Mouse (Mus musculus) CH12.LX (cell line): ENCODE results near the gene Dtnb. TPM values are rescaled to one million over a fixed set of nuclear protein-coding genes. Genes with fewer than 3 reads are reported as not detected.

Experiments
- DNase-seq: peaks from one replicate; pipeline ENCODE4 v3.0.0-alpha.2; 2013; ENCODE audit errors: extremely low read depth
- H3K27ac ChIP-seq: 2 replicates; pipeline ENCODE4 v1.5.1; 2012; ENCODE audit warnings: low read depth, mild to moderate bottlenecking, control low read depth, moderate library complexity; ENCODE audit not compliant: insufficient read depth
- H3K27me3 ChIP-seq: replicated peaks from 2 replicates; pipeline ENCODE3; 2012; ENCODE audit warnings: inconsistent platforms
- H3K36me3 ChIP-seq, 2 experiments: replicated peaks in 1 of 2; 2 replicates each; pipeline versions ENCODE3 to v1.6.1; 2012; ENCODE audit warnings: inconsistent platforms in 1 of 2, low read length in 1 of 2, mild to moderate bottlenecking in 1 of 2, mixed read lengths in 1 of 2, moderate library complexity in 1 of 2; ENCODE audit not compliant: control insufficient read depth in 1 of 2, insufficient read depth in 1 of 2
- H3K4me1 ChIP-seq, 2 experiments: 2 replicates each; pipeline ENCODE4 v1.6.1; 2012; ENCODE audit warnings: inconsistent platforms in 1 of 2, moderate library complexity in 1 of 2; ENCODE audit not compliant: insufficient read depth in 2 of 2, control insufficient read depth in 1 of 2
- H3K4me2 ChIP-seq: 2 replicates; pipeline ENCODE4 v1.6.1; 2012; ENCODE audit warnings: low read depth, mild to moderate bottlenecking, control low read depth; ENCODE audit not compliant: poor library complexity, insufficient read depth, severe bottlenecking
- H3K4me3 ChIP-seq, 3 experiments: fragments of 150-350 bp in 1 of 3; sonication (generic) in 1 of 3; replicated peaks in 1 of 3; 2 replicates each; pipeline versions ENCODE3 to v1.5.1; 2011 to 2012; ENCODE audit warnings: low read depth in 2 of 3, low read length in 2 of 3, mild to moderate bottlenecking in 2 of 3, moderate library complexity in 2 of 3, control low read depth in 1 of 3, improper control_type of control experiment in 1 of 3, inconsistent platforms in 1 of 3, mixed read lengths in 1 of 3; ENCODE audit not compliant: poor library complexity in 1 of 3
- H3K79me2 ChIP-seq: replicated peaks from 2 replicates; pipeline ENCODE4 v1.6.1; 2012; ENCODE audit warnings: mild to moderate bottlenecking, moderate library complexity; ENCODE audit not compliant: control insufficient read depth, poor library complexity, insufficient read depth, severe bottlenecking; ENCODE audit errors: extremely low read depth
- H3K9ac ChIP-seq: 2 replicates; pipeline ENCODE4 v1.6.1; 2012; ENCODE audit warnings: low read depth, mild to moderate bottlenecking, control low read depth, moderate library complexity; ENCODE audit not compliant: insufficient read depth
- H3K9me3 ChIP-seq: replicated peaks from 2 replicates; pipeline ENCODE3; 2012; ENCODE audit warnings: low read length, inconsistent platforms, mixed read lengths
- CHD2 ChIP-seq: IDR thresholded peaks from 2 replicates; pipeline ENCODE4 v1.6.1; 2011; ENCODE audit warnings: low read length, improper control_type of control experiment
- CTCF ChIP-seq, 2 experiments: IDR thresholded peaks in 1 of 2; conservative IDR thresholded peaks in 1 of 2; 2 replicates each; pipeline ENCODE4 v1.5.1; 2011 to 2012; ENCODE audit warnings: low read depth in 2 of 2, low read length in 2 of 2, improper control_type of control experiment in 1 of 2, inconsistent platforms in 1 of 2, mild to moderate bottlenecking in 1 of 2, moderate library complexity in 1 of 2
- EP300 ChIP-seq: IDR thresholded peaks from 2 replicates; pipeline ENCODE4 v1.6.1; 2011; ENCODE audit warnings: low read length, improper control_type of control experiment
- ETS1 ChIP-seq: conservative IDR thresholded peaks from 2 replicates; pipeline ENCODE4 v1.6.1; 2012; ENCODE audit warnings: low read depth, mild to moderate bottlenecking, inconsistent platforms, low read length, improper control_type of control experiment, moderate library complexity
- GABPA ChIP-seq: IDR thresholded peaks from 2 replicates; pipeline ENCODE4 v1.6.1; 2012; ENCODE audit warnings: low read depth, low read length, improper control_type of control experiment, inconsistent platforms; ENCODE audit not compliant: insufficient replicate concordance
- IRF4 ChIP-seq: IDR thresholded peaks from 2 replicates; pipeline ENCODE4 v1.6.1; 2014; ENCODE audit warnings: low read depth, mild to moderate bottlenecking, inconsistent platforms, low read length, improper control_type of control experiment
- MEF2A ChIP-seq: IDR thresholded peaks from 2 replicates; pipeline ENCODE4 v1.6.1; 2014; ENCODE audit warnings: low read depth, mild to moderate bottlenecking, inconsistent platforms, low read length, improper control_type of control experiment, borderline replicate concordance
- MYC ChIP-seq: IDR thresholded peaks from 2 replicates; pipeline ENCODE4 v1.6.1; 2011; ENCODE audit warnings: low read depth, mild to moderate bottlenecking, improper control_type of control experiment, low read length
- NELFE ChIP-seq: IDR thresholded peaks from 2 replicates; pipeline ENCODE4 v1.6.1; 2011; ENCODE audit warnings: low read depth, low read length, improper control_type of control experiment
- RCOR1 ChIP-seq: conservative IDR thresholded peaks from 2 replicates; pipeline ENCODE4 v1.6.1; 2012; ENCODE audit warnings: low read depth, mild to moderate bottlenecking, inconsistent platforms, low read length, improper control_type of control experiment
- SMC3 ChIP-seq: IDR thresholded peaks from 2 replicates; pipeline ENCODE4 v1.6.1; 2011; ENCODE audit warnings: low read depth, low read length, improper control_type of control experiment
- TBP ChIP-seq: conservative IDR thresholded peaks from 2 replicates; pipeline ENCODE4 v1.6.1; 2011; ENCODE audit warnings: low read depth, low read length, improper control_type of control experiment
- UBTF ChIP-seq: IDR thresholded peaks from 2 replicates; pipeline ENCODE4 v1.6.1; 2012; ENCODE audit warnings: low read depth, mild to moderate bottlenecking, inconsistent platforms, low read length, improper control_type of control experiment, moderate library complexity
- ZKSCAN1 ChIP-seq: IDR thresholded peaks from 2 replicates; pipeline ENCODE4 v1.6.1; 2012; ENCODE audit warnings: low read depth, inconsistent platforms, low read length, improper control_type of control experiment, borderline replicate concordance
- ZMIZ1 ChIP-seq: IDR thresholded peaks from 2 replicates; pipeline ENCODE4 v1.6.1; 2012; ENCODE audit warnings: low read depth, mild to moderate bottlenecking, inconsistent platforms, low read length, improper control_type of control experiment
- ZNF384 ChIP-seq: IDR thresholded peaks from 2 replicates; pipeline ENCODE4 v1.6.1; 2012; ENCODE audit warnings: low read depth, low read length, improper control_type of control experiment, inconsistent platforms
- dilution Hi-C: fragments of 300-500 bp; cut with MboI; formaldehyde crosslinking; loops from 2 replicates; pipeline ENCODE4 v1.14.3; 2020; ENCODE audit warnings: low sequenced_read_pairs; ENCODE audit not compliant: extremely low pct_unique_long_range_greater_than_20kb, extremely low pct_ligation_motif_present
- in situ Hi-C: fragments of 300-500 bp; cut with MboI; formaldehyde crosslinking; loops from 3 replicates; pipeline ENCODE4 v1.14.3; 2019; ENCODE audit warnings: low sequenced_read_pairs, low pct_ligation_motif_present, low pct_unique_long_range_greater_than_20kb, mixed read lengths
- polyA plus RNA-seq: library from polyadenylated mRNA; unstranded; fragments of >175 nt; gene quantifications from 2 replicates; pipeline ENCODE4 v1.2.1, GENCODE M21; 2012; ENCODE audit warnings: low read depth; ENCODE audit not compliant: insufficient read length
- total RNA-seq, 2 experiments: library from RNA; depleted of rRNA; stranded (reverse); fragments of 300-350 nt in 1 of 2; fragments of >200 nt in 1 of 2; gene quantifications; 2 replicates each; pipeline ENCODE4 v1.2.3; 2012 to 2014

Dtnb gene
- total and polyA plus RNA-seq, 3 experiments, result 8.1 to 26.0 (median 17.4) TPM

DNA sequence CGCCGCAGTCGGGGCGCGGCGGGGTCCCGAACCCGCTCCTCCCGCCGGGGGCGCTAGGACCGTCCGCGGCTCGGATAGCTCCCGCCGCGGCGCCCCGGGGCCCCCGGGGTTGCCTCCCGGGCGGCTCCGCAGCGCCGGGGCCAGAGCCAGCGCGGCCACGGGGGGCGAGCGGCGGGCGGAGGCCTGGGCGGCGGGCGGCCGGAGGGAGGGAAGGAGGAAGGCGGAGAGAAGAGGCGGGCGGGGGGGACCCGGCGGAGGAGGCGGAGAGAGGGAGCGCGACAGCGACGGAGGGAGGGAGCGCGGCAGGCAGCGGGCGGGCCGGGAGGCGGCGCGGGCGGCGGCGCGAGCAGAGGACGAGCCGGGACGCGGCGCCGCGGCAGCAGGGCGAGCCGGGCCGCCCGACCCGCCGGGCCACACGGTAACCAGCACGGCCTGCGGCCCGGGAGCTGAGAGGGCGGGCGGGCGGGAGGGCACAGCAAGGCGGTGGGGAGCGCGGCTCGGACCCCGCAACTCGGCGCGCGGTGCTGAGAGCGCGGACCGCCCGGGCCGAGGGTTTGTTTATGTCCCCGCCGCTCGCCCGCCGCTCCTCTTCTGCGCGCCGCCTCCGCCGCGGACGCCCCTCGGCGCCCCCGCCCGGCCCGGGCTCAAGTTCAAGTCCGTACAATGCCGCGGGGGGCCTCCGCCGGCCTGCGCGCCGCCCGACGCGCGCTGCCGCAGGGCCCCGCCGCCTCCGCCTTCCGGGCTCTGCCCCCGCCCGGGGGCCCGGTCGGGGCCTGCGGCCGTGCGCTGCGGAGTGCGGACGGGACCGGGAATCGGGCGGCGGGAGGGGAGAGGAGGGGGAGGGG is 234.7 kb downstream of the Dtnb start:
- Histone ChIP-seq H3K27me3 (peaks cover 8% of the 10 kb centered on the region), H3K9ac (peak overlapping the region; percentile 88), H3K27ac (no peak overlapping the region; the same call in 1 of the 2 replicates), H3K4me1 (peaks cover 21 to 51% of the 10 kb centered on the region in 2 experiments), H3K4me2 (peak overlapping the region; percentile 46; the same call in 1 of the 2 replicates), H3K36me3 (peaks cover 0 to 15% of the 10 kb centered on the region in 2 experiments)
- in situ Hi-C loops, result no loop called here
- no peak for DNase-seq
- dilution Hi-C loops, result no loop called here
- TF ChIP-seq SMC3 (no peak), CHD2 (no peak), TBP (no peak), RCOR1 (no peak), UBTF (peak; percentile 9; the same call in 1 of the 2 replicates), ZMIZ1 (no peak), GABPA (no peak), ZKSCAN1 (no peak)
- TF ChIP-seq, all 38 proteins: peak for 1
- Histone ChIP-seq H3K9me3 (no peaks in the 10 kb centered on the region), H3K4me3 (peak overlapping the region; percentile 42 to 81 (median 70)), H3K79me2 (no peaks in the 10 kb centered on the region; the same call in 1 of the 2 replicates)

DNA sequence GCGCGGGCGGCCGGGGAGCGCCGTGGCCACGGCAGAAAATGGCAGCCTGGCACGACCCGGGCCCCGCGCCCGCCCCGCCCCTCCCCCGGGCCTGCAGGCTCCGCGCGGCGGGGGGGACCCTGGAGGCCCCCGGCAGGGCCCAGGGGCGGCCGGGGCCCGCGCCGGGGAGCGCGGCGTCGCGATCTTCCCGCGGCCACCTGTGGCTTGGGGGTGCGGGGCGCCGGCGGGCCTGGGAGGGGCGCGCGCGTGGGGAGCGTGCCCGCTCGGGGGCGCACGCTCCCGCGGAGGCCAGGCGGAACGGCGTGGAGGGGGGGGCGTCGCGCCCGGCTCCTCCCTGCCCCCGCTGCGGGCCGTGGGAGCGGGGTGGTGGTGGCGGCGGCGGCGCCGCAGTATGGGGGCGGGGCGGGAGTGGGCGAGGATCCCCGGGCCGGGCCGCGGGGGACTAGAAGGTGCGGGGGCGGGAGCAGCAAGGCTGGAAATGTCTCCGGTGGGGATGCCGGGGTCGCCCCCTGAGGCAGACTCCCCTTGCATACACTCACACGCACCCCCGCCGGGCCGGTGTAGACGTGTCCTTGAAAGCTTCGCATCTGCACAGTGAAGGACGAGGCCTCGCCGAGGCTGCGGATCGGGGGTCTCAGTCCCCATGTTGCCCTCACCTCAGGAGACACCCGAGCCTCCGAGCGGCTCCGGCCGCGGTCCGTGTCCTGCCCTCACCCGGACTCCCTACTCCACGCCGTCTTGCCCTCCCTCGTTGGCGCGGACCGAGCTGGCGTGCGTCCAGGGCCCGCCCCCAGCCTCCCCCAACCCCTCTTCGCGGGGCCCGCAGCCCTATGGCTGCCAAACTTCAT is 235.6 kb downstream of the Dtnb start:
- dilution Hi-C loops, result no loop called here
- Histone ChIP-seq H3K4me2 (peak overlapping the region; percentile 46), H3K27ac (no peak overlapping the region), H3K9ac (peak overlapping the region; percentile 88), H3K27me3 (peaks cover 7% of the 10 kb centered on the region), H3K36me3 (peaks cover 0 to 19% of the 10 kb centered on the region in 2 experiments), H3K9me3 (no peaks in the 10 kb centered on the region), H3K4me1 (peaks cover 17 to 58% of the 10 kb centered on the region in 2 experiments), H3K79me2 (peaks cover 2% of the 10 kb centered on the region; the same call in 1 of the 2 replicates), H3K4me3 (peak overlapping the region; percentile 23 to 81 (median 70))
- DNase-seq, result no peak
- TF ChIP-seq CTCF (conservative IDR thresholded peaks at IDR 0.05 in 1 of 2, IDR thresholded peaks at IDR 0.05 in 1 of 2; ENCODE audit: low read depth in 2 of 2, low read length in 2 of 2) (0 out of 4 replicates have a peak, but pooled peaks of 1 of the 2 experiments have one; percentile 4), TBP (no peak), ZNF384 (no peak), IRF4 (no peak), NELFE (no peak), EP300 (no peak), ETS1 (no peak), MYC (no peak), ZMIZ1 (no peak), CHD2 (0 out of 2 replicates have a peak, but pooled peaks have one; percentile 15), MEF2A (no peak)
- in situ Hi-C loops, result no loop called here
